Mouse (Mus musculus) testis, postnatal 14 days (tissue): ENCODE results near the gene Map6d1.

Experiments used
- DNase-seq: peaks from one replicate; pipeline ENCODE4 v3.0.0; 2021; ENCODE audit warnings: low spot score

The Map6d1 gene

GRCm38 (mm10) chr16:20240468-20241414 lies at the start of gene Map6d1:
Map6d1 (minus strand) TSS chr16:20241358.
- DNase-seq, result peak; percentile 56

DNA sequence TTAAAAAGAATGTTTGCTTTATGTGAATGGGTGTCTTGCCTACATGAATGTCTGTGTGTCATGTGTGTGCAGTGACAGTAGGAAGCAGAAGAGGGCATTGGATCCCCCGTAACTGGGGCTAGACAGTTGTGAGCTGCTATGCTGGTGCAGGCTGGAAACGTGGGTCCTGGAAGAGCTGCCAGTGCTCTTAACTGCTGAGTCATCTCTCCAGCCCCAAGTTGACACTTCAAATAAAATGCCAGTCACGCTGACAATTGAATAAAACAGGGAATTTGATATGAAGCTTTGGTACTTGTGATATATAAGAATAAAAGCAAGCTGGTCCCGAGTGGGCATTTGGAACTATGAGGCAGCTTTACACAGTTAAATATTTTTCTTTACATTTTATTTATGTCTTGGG lies 39.1 kb upstream of the Map6d1 start:
- no peak for DNase-seq

GRCm38 (mm10) chr16:20279395-20279794 lies 38.2 kb upstream of the Map6d1 start:
- no peak for DNase-seq

DNA sequence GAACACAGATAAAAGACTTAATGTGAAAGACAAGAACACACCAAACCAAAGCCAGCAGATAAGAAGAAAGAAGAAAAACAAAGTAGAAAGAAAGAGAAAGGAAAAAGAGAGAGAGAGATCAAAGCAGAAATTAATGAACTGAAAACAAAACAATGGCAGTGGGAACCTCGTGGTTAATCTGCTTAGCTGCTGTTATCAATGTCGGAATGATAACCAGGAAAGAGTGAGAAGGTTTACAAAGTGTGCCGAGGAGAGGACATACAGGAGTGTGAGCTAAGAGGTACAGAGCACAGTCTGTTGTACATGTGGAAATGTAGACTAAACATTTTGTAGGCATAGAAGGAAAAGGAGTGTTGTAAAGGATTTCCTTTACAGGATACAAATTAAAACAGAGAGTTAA lies 31.8 kb upstream of the Map6d1 start:
- no peak for DNase-seq

DNA sequence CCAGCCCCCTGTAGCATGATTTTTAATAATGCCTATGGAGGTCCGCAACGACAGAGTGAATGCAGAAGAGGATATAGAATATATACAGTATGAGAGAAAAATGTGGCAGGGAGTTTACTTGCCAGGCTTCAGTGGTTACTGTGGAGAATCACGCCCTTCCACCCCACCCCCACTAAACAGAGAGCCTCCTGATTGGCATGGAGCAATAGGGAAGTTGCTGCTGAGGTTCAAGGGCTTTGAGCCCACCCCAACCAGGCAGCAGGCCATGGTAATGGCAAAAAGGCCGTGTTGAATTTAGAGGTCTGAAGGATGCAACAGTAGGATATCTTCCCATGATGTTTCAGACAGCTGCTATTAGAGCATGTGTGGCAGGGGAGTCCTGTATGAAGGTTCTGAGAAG lies 30.2 kb upstream of the Map6d1 start:
- no peak for DNase-seq

- DNase-seq, result no peak
Measured at GRCm38 (mm10) chr16:20265089-20265488, 23.9 kb upstream of the Map6d1 start.

GRCm38 (mm10) chr16:20257926-20258325 lies 16.8 kb upstream of the Map6d1 start:
- DNase-seq, result no peak

GRCm38 (mm10) chr16:20248442-20249174 lies 7.5 kb upstream of the Map6d1 start:
- no peak for DNase-seq

DNA sequence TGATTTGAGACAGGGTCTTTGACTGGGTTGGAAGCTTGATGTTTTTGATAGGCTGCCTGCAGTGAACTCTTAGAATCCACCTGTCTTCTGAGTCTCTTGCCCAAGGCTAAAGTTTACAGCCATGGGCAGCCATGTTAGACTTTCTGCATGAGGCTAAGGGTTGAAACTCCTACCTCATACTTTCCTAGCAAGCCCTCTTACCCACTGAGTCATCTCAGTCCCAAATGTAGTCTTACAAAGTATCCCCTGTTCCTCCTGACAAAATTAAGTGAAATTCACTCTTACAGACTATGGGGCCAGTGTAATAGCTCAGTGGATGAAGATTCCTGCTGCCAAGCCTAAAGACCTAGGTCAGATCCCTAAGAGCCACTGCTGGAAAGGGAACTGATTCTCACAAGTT lies 5.9 kb upstream of the Map6d1 start:
- no peak for DNase-seq

DNA sequence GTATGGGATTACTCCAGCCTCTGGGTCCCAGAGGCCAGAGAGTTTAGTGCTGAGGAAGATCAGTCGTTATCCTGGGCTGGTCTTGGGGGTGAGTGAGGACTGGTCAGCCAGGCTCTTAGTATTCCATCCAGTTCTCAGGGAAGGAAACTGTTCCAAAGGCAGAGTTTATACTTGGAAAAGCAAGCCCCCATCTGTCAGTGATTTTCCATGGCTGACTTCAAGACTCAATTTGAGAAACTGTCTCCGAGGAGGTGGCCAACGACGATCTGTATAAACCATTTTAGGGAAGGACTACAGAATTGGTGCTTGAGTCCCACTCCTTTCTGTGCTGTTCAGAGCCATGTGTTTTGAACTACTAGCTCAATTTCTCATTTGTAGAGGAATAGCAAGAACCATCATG lies 2.5 kb downstream of the Map6d1 start:
- no peak for DNase-seq

DNA sequence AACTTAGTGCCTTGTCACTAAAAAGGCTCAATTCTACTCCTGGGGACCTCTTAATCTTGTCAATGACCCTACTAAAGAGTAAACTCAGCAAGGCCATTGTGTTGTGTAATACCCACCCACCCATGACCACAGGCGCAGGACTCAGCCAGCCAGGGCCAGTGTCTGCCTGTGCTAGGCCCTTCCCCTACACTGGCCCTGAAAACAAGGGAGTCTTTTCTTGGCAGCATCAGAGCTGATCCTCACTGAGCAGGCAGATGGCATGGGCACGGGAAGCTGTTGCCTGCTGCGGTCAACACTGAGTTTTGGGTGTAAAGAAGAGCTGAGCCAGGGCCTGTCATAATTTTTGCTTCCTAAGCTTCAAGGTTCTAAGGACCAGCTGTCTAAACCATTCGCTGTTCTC lies 3.7 kb downstream of the Map6d1 start:
- DNase-seq, result no peak

DNA sequence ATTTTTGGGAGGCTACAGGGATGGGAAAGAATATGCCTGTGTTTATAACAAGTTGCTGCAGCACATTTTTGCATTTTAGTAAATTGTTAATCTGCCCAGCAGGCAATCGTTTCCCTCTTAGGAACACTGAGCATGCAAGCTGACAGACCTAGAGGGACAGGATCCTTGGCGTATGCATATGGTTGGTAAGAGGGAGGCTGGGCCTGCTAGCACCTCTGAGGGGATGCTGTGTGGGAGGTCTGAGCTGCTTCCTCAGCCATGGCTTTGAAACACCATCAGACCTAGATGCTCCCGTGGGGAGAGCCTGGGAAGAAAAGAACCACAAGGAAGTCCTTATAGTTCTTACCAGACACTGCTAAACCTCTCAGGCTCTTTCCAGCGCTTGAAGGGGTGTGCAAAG lies 6.8 kb downstream of the Map6d1 start:
- no peak for DNase-seq

DNA sequence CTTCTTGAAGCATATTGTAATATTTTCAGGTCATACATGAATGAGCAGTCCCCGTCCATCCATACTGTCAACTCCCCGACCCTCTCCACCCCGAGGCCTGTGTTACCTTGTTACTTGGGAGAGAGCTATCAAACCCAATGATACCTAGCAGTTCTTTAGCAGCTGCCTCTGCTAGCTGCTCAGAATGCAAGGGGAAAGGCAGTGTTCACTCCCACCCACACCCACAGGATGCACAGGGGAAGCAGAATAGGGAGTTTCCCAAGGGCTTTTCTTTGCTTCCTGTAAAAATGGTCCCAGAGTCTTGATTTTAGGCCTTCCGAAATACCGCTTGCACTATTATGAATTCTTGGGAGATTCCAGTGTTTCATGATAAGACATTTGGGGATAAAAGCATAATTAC lies 13.0 kb downstream of the Map6d1 start:
- DNase-seq, result no peak

DNA sequence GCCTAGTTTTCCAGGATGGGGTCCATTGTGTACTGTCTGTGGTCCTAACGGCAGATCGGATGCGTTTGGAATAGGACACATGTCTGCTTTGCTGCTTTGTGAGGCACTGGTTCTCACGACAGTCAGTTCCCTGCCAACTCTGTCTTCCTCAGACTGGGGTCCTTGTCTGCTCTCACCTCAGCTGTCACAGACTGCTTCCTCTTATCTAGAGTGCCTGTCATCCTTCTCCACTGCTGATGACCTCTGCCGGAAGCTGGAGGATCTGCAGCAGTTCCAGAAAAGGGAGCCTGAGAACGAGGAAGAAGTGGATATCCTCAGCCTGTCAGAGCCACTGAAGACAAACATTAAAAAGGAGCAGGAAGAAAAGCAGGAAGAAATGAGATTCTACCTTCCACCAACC lies 13.7 kb downstream of the Map6d1 start:
- no peak for DNase-seq

DNA sequence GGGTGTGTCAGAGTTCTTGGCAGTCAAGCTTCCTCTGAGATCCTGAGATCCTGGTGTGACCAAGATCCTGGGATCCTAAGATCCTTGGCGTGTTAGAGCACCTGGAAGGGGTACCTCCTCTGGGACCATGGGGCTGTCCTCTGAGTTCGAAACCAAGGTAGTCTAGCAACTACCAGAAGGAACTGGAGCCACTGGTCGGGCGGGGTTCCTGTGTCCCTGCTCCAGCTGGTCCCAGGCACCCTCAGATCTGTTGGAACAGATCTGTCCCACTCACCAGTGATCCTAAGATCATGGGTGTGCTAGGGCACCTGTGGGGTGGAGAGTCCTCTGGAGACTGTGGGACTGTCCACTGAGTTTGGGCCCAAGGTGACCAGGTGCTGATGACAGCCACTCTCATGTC lies 14.5 kb downstream of the Map6d1 start:
- DNase-seq, result no peak

- DNase-seq, result no peak
Measured at GRCm38 (mm10) chr16:20222726-20223125, 18.4 kb downstream of the Map6d1 start.

GRCm38 (mm10) chr16:20213591-20214226 lies 27.4 kb downstream of the Map6d1 start:
- DNase-seq, result no peak

GRCm38 (mm10) chr16:20199501-20200201 lies 41.5 kb downstream of the Map6d1 start:
- no peak for DNase-seq

DNA sequence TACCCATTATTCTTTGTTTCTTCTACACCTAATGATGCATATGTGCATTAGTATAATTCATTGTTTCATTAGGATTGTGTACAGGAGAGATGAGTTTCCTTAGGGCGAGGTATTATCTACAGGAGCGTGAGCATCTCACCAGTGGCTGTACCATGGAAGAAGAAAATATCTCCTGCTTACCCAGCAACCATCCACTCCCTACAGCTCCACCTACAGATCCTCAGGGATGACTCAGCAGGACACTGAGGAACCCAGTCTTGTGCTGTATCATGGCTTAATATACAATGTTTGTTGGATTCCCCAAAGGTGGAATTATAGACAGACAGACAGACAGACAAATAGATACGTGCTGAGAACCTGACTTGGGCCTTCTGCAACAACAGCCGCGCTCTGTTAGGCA lies 44.2 kb downstream of the Map6d1 start:
- DNase-seq, result no peak

DNA sequence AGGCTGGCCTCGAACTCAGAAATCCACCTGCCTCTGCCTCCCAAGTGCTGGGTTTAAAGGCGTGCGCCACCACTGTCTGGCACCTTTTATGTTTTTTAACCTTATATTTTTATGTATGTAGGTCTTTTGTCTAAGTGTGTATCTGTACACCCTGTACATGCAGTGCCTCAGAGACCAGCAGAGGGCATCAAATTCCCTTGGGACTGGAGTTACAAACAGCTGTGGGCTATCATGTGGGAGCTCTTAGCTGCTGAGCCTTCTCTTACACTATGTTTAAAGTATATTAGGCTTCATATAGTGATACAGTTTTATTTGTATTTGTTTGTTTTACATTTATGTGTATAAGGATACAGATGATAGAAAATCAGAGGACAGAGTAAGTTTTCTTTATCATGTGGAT lies 45.6 kb downstream of the Map6d1 start:
- DNase-seq, result no peak

DNA sequence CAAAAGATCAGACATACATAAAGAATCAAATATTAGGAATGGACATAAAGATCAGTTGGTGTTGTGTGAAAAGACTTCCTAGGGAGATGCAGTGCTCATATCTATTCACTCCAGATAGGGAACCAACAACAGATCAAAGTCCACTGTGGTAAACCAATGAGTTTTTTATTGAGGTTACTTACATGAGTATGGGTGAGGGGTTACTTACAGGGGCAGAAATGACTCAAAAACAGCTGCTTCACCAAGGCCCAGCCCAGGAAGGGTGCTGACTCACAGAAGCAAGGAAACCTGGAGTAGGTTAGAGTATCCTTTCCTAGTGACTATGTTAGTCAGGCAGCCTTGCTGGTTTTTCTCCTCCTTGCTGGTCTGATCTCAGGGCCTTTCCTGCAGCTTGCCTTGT lies 49.1 kb downstream of the Map6d1 start:
- DNase-seq, result no peak
